Mouse (Mus musculus) limb, embryonic 13.5 days (tissue): Measurements from ENCODE around the gene Ubb. TPM values are rescaled to one million over a fixed set of nuclear protein-coding genes. Genes with fewer than 3 reads are reported as not detected.

Experiments used
- ATAC-seq: fragments of 200-750 bp; cut with Nextera tagmentation; 2 replicates; pipeline ENCODE4 v1.8.0; 2017; ENCODE audit warnings: low read depth, moderate number of reproducible peaks, moderate TSS enrichment; ENCODE audit not compliant: low FRiP score
- H3K27ac ChIP-seq: fragments of 300-500 bp; sonication (generic); 2 replicates; pipeline ENCODE4 v1.5.1; 2015; ENCODE audit warnings: inconsistent platforms, mild to moderate bottlenecking, moderate library complexity
- H3K27me3 ChIP-seq: fragments of 300-500 bp; sonication (generic); 2 replicates; pipeline ENCODE4 v1.6.1; 2015; ENCODE audit warnings: mild to moderate bottlenecking, inconsistent platforms
- H3K36me3 ChIP-seq: fragments of 300-500 bp; sonication (generic); 2 replicates; pipeline ENCODE4 v1.6.1; 2015; ENCODE audit warnings: inconsistent platforms, mild to moderate bottlenecking, moderate library complexity
- H3K4me1 ChIP-seq: fragments of 300-500 bp; sonication (generic); 2 replicates; pipeline ENCODE4 v1.6.1; 2015; ENCODE audit warnings: inconsistent platforms
- H3K4me2 ChIP-seq: fragments of 300-500 bp; sonication (generic); replicated peaks from 2 replicates; pipeline ENCODE4 v1.6.1; 2015; ENCODE audit warnings: inconsistent platforms, mild to moderate bottlenecking, moderate library complexity
- H3K4me3 ChIP-seq: fragments of 300-500 bp; sonication (generic); 2 replicates; pipeline ENCODE4 v1.5.1; 2015; ENCODE audit warnings: moderate library complexity, mild to moderate bottlenecking, inconsistent platforms
- H3K9ac ChIP-seq: fragments of 300-500 bp; sonication (generic); 2 replicates; pipeline ENCODE4 v1.6.1; 2015; ENCODE audit warnings: mild to moderate bottlenecking, inconsistent platforms
- H3K9me3 ChIP-seq: fragments of 300-500 bp; sonication (generic); 2 replicates; pipeline ENCODE4 v1.6.1; 2016; ENCODE audit warnings: inconsistent platforms
- WGBS: fragments of 180-500 bp; shearing (Covaris S2); methylation state at CpG from one replicate; pipeline ENCODE4 v1.1.7; 2015; 5-methylcytosine and 5-hydroxymethylcytosine counted together
- polyA plus RNA-seq: library from polyadenylated mRNA; unstranded; fragments of >200 nt; fragmentation: Nextera tagmentation; extraction: Ambion mirVana; gene quantifications from 2 replicates; pipeline ENCODE4 v1.2.1, GENCODE M21; 2015

The Ubb gene
- polyA plus RNA-seq, 1 experiment from 2014 or later: 3,843 TPM

DNA sequence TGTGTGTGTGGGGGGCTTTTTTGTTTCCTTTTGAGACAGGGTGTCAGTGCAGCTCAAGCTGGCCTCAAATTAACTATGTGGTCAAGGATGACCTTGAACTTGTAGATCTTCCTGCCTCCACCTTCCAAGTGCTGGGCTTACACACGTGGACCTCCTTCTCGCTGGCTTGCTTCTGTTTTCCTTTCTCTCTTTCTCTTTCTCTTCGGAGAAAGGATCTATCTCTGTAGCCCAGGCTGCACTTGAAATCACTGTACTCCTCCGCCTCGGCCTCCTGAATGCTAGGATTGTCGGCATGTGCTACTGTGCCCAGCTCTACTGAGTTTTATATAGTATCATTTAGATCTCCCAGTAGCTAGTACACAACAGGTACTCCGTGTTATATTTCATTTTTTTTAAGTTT, 13.4 kb upstream of the Ubb start:
- peak overlapping the region; percentile 91 for H3K4me2 ChIP-seq
- H3K9me3 ChIP-seq: no peaks in the 10 kb centered on the region
- no peaks in the 10 kb centered on the region for H3K36me3 ChIP-seq
- no peak for ATAC-seq
- 30% methylated on average over 7 of the region's 7 CpGs for WGBS
- H3K27me3 ChIP-seq: peaks cover 13% of the 10 kb centered on the region
- H3K9ac ChIP-seq: no peak overlapping the region
- H3K4me3 ChIP-seq: peak overlapping the region; percentile 75; the same call in 1 of the 2 replicates
- H3K4me1 ChIP-seq: peaks cover 16% of the 10 kb centered on the region; the same call in 1 of the 2 replicates
- no peak overlapping the region for H3K27ac ChIP-seq

DNA sequence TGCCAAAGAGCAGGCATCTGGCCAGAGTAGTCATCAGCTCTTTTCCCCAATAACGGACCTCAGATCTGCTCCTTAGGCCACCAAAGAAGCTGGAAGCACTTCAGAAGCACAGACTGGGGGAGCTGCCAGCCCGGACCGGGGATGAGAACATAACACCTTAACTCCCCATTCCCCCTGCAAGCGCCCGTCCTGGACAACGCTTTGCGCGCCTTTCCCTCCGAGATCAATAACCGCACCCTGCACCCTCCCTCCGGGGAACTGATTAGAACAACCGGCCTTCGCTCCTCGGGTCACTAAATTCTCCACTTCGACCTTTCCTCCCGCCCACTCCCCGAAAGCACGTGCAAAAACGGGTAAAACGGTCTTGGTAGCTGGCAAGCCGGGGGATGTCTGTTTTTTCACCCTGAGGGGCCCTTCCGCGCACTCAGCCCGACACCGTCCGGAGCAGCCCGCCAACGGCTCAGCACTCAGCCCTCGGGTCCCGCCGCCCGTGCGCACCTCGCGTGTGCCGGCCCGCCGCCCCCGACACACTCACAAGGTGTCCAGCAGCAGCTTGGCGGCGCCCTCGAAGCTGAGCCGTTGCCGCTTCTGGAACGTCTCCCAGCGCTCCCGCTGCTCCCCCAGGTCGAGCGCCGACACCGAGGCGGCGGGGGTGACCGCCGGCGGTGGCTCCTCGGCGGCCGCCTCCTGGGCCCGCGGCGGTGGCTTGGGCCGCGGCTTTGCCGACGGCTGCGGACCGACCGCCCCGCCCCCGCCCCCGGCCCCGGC, 12.5 kb upstream of the Ubb start:
- WGBS: 0% methylated on average over 57 of the region's 73 CpGs

DNA sequence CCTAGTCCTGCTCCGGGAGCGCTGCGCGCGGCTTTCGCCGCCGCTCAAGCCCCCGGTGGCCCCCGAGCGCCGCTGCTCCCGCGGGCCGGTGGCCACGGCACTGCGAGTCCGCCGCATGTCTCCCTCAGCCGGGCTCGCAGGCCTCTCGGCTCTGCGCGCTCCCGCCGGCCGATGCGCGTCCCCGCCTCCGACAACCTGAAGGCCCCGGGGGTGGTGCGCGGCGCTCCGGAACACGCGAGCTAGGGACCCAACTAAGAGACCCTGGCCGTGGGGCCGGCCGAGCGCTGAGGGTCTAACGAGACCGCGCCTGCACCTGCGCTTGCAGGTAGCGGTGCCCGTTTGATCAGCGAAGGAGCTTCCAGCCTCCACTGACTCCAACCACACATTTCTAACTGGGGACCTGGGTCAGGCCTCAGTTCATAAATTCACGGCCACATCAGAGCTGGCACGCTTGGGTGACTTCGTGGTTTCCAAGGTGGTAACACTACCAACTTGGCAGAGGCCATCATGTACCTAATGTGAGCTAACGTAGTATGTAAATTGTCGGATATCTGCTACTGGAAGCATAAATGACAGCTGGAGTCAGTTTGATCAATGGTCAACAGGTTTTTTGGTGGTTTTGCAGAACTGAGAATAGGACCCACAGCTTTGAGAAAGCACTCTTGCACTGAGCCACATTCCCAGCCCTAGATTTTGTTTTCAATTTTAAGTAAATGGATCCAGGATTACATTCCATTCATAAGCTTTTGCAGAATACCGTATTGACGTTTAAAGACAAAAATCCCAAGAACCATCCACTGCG, 11.7 kb upstream of the Ubb start, which contains the start of gene Cenpv:
TSS of gene Cenpv (minus strand) at position 173 of the 802 bp plus-strand sequence.
- Histone ChIP-seq H3K9ac (peak within 1 kb of the TSS; percentile 90), H3K4me1 (peaks cover 16% of the 10 kb centered on the region; the same call in 1 of the 2 replicates), H3K27ac (no peak within 1 kb of the TSS; the same call in 1 of the 2 replicates), H3K4me2 (peak within 1 kb of the TSS; percentile 91), H3K27me3 (peaks cover 13% of the 10 kb centered on the region), H3K4me3 (peak within 1 kb of the TSS; percentile 75), H3K36me3 (no peaks in the 10 kb centered on the region), H3K9me3 (no peaks in the 10 kb centered on the region)
- ATAC-seq: peak; percentile 16; the same call in 1 of the 2 replicates
- WGBS: 6% methylated on average over 51 of the region's 57 CpGs

More for the DNA sequence above, 12.5 kb upstream of the Ubb start:
- H3K27ac ChIP-seq: no peak overlapping the region; the same call in 1 of the 2 replicates
- peak overlapping the region; percentile 75 for H3K4me3 ChIP-seq
- H3K4me2 ChIP-seq: peak overlapping the region; percentile 91
- peaks cover 13% of the 10 kb centered on the region for H3K27me3 ChIP-seq
- no peaks in the 10 kb centered on the region for H3K36me3 ChIP-seq
- H3K9me3 ChIP-seq: no peaks in the 10 kb centered on the region
- peak; percentile 88 for ATAC-seq
- peak overlapping the region; percentile 90 for H3K9ac ChIP-seq
- H3K4me1 ChIP-seq: peaks cover 16% of the 10 kb centered on the region; the same call in 1 of the 2 replicates

DNA sequence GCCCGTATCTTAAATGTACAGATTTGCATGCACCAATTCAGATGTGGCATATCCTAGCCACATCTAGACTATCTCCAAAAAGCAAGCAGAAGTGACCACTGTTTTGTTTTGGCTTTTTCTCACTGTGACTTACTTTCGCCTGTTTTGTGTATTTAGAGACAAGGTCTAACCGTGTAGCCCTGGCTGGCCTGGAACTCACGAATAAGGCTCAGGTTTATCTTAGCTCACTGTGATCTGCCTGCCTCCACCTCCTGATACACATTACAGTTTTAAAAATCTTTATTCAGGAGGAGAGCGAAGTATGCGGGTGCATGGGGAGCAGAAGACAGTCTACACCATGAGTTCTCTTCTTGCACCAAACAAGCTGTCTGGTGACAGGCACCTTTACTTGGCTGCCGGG, 10.8 kb upstream of the Ubb start:
- Histone ChIP-seq H3K27me3 (peaks cover 13% of the 10 kb centered on the region), H3K4me2 (no peak overlapping the region), H3K36me3 (no peaks in the 10 kb centered on the region), H3K27ac (no peak overlapping the region), H3K4me3 (no peak overlapping the region), H3K9ac (no peak overlapping the region), H3K4me1 (peaks cover 16% of the 10 kb centered on the region; the same call in 1 of the 2 replicates), H3K9me3 (no peaks in the 10 kb centered on the region)
- ATAC-seq: no peak
- WGBS: 81% methylated on average over 7 of the region's 7 CpGs

DNA sequence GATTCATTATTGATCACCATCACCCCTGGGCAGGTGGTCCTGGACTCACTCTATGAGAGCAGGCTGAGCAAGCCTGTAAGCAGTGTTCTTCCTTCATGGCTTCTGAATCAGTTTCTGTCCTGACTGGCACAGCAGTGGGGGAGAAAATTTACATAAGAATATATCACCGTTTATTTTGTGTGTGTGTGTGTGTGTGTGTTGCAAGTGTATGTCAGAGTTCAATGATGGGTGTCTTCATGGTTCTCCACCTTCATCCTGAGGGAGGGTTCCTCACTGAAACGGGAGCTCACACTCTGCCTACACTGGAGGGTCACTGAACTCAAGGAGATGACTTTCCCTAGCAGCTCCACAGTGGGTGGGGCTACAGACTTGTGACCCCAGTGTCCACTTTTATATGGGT, 10.0 kb upstream of the Ubb start:
- no peak overlapping the region for H3K4me2 ChIP-seq
- 80% methylated on average over 2 of the region's 2 CpGs for WGBS
- H3K27ac ChIP-seq: no peak overlapping the region
- H3K4me3 ChIP-seq: no peak overlapping the region
- no peaks in the 10 kb centered on the region for H3K9me3 ChIP-seq
- no peak for ATAC-seq
- peaks cover 16% of the 10 kb centered on the region; the same call in 1 of the 2 replicates for H3K4me1 ChIP-seq
- H3K27me3 ChIP-seq: peaks cover 13% of the 10 kb centered on the region
- H3K36me3 ChIP-seq: no peaks in the 10 kb centered on the region
- H3K9ac ChIP-seq: no peak overlapping the region

DNA sequence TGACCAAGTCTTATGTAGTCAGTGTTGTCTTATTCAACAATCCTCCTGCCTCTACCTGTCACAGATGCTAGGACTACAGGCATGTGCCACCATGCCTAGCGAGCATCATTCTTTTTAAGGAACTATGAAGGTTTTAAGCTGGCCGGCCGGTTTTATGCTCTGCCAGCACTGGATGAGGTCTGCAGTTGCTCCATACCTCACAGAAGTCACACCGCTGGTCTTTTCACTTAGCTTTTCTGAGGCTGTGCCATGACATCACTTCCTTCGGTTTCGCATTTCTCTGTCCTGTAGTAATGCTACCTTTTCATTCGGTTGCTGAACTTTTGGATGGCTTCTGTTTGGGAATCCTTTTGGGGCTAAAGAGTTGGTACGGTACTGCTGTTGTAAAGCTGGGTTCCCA, 9.4 kb upstream of the Ubb start:
- H3K9ac ChIP-seq: no peak overlapping the region
- no peak overlapping the region for H3K4me3 ChIP-seq
- H3K4me1 ChIP-seq: peaks cover 16% of the 10 kb centered on the region; the same call in 1 of the 2 replicates
- H3K27ac ChIP-seq: no peak overlapping the region
- H3K9me3 ChIP-seq: no peaks in the 10 kb centered on the region
- H3K4me2 ChIP-seq: no peak overlapping the region
- ATAC-seq: no peak
- H3K36me3 ChIP-seq: no peaks in the 10 kb centered on the region
- WGBS: 63% methylated on average over 8 of the region's 8 CpGs
- peaks cover 13% of the 10 kb centered on the region for H3K27me3 ChIP-seq

DNA sequence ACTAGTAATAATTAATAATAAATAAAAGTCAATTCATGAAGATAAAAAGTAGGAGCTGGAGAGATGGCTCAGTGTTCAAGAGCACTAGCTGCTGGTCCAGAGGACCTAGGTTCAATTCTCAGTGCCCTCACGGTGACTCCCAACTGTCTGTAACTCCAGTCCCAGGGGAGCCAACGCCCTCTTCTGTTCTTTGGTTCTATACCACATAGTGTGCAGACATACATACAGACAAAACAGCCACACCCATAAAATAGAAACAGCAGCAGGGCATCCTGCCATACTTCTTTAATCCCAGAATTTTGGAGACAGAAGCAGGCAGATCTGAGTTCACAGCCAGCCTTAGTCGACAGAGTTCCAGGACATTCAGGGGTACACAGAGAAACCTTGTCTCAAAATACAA, 7.0 kb upstream of the Ubb start:
- no peak overlapping the region for H3K4me3 ChIP-seq
- no peak overlapping the region for H3K27ac ChIP-seq
- WGBS: 92% methylated on average over 3 of the region's 3 CpGs

DNA sequence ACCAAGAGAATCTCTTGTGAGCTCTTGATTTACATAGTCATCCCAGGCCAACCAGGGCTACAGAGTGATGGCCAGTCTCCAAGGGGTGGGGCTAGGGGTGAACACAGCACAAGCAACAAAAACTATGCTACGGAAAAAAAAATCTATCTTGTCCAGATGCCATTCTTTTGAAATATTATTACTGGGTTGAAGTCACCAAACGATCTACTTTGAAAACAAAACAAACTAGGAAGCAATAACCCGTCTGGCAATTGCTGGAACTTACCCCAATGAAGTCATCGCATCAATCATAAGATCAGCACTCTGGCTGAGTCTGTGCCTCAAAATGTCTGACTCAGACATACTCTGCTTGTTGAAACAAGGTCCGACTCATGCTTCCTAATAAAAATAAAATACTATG, 1.2 kb upstream of the Ubb start:
- H3K4me3 ChIP-seq: peak overlapping the region; percentile 67
- no peaks in the 10 kb centered on the region for H3K9me3 ChIP-seq
- no peaks in the 10 kb centered on the region for H3K27me3 ChIP-seq
- WGBS: 18% methylated on average over 5 of the region's 5 CpGs
- H3K27ac ChIP-seq: peak overlapping the region; percentile 98
- H3K4me2 ChIP-seq: peak overlapping the region; percentile 82
- peaks cover 18% of the 10 kb centered on the region for H3K36me3 ChIP-seq
- peaks cover 22% of the 10 kb centered on the region for H3K4me1 ChIP-seq
- ATAC-seq: no peak
- H3K9ac ChIP-seq: peak overlapping the region; percentile 93

More for the DNA sequence above, 7.0 kb upstream of the Ubb start:
- Histone ChIP-seq H3K36me3 (no peaks in the 10 kb centered on the region), H3K4me2 (no peak overlapping the region), H3K4me1 (0 out of 2 replicates have a peak, but pooled peaks cover 7% of the 10 kb centered on the region), H3K9ac (no peak overlapping the region), H3K9me3 (no peaks in the 10 kb centered on the region), H3K27me3 (peaks cover 13% of the 10 kb centered on the region)
- no peak for ATAC-seq

DNA sequence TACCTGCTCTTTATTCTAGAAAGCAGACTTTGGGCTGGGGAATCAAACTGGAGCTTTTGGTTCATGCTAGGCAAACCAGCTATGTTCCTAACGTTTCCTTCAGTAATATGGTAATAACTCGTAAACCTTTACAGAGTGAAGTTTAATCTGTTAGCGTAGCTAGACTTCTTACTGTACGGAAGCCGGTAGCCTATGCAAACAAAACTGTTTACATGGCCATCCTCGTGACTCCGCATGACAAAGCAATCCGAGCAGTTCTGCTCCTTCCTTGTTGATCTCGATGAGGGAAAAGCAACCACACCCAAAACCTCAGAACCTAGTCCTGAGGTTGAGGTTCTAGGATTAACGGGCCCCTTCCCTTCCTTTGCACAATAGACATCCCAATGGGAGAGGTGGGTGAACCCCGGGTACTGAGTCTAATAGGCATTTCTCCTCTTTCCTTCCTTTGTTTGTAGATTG, 715 bp upstream of the Ubb start:
- Histone ChIP-seq H3K36me3 (peaks cover 23% of the 10 kb centered on the region), H3K27ac (peak overlapping the region; percentile 98), H3K27me3 (no peaks in the 10 kb centered on the region), H3K4me3 (peak overlapping the region; percentile 67), H3K9ac (peak overlapping the region; percentile 93), H3K9me3 (no peaks in the 10 kb centered on the region), H3K4me1 (peaks cover 27% of the 10 kb centered on the region), H3K4me2 (peak overlapping the region; percentile 82)
- 3% methylated on average over 11 of the region's 11 CpGs for WGBS
- peak; percentile 12; the same call in 1 of the 2 replicates for ATAC-seq

DNA sequence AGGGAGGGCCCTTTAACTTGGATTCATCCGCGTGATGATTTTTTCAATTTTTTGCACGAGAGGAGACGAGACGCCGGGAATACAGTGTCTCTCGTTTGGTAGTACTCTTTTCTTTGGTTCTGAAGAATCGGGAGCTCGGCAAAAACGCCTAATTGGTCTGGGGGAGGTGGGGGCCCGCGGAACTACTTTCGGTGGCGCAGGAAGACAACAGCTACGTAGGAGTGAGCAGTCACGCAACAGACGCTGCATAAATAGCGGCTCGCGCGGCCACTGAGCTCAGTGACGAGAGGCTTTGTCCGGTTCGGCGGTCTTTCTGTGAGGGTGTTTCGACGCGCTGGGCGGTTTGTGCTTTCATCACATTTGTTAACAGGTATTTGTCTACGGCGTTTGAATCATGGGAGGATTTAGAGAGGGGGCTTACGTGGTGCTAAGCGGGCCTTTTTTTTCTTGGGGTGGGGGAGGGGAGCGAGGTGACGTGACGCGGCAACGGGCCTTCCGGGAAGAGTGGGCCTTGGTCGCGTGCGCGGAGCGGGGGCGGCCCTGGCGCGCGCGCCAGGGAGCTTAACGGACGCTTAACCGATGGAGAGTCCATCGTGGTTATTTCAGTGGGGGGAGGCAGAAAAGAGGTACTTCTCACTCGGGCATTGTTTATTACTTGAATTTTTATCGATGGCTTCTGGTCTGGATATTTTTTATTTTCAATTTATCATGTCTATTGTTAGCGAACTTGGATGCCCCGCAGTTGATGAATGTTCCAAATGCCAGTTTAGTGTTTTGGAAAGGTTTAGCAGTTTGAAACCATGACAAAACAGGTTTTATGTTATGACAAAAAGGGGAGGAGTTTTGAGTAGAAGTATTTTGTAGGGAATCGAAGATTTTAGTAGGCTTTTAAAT, 502 bp downstream of the Ubb start:
- Histone ChIP-seq H3K4me3 (peak overlapping the region; percentile 67), H3K9ac (peak overlapping the region; percentile 81), H3K4me1 (peaks cover 27% of the 10 kb centered on the region), H3K27me3 (no peaks in the 10 kb centered on the region), H3K4me2 (peak overlapping the region; percentile 82), H3K9me3 (no peaks in the 10 kb centered on the region), H3K36me3 (peaks cover 25% of the 10 kb centered on the region), H3K27ac (peak overlapping the region; percentile 82)
- under 1% methylated on average over 57 of the region's 58 CpGs for WGBS
- ATAC-seq: peak; percentile 90

DNA sequence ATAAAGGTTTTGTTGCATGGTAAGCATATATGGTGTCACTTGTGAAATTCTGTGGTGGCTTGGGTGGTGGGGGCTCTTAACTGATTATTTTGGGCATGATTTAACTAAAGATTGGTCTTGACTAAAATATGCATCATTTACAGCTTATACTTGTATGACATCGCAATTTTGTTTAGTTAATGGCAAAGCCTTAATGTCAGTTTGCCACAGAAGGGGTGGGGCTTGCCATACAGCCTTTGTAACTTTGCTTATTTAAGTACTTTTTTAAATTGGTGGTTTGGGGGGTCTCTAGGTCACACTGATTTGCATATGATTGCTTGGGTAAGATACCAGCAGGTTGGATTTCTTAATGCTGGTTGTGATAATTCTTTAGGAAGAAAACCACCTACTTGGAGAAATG, 2.2 kb downstream of the Ubb start:
- peaks cover 25% of the 10 kb centered on the region for H3K36me3 ChIP-seq
- no peak overlapping the region for H3K27ac ChIP-seq
- H3K4me3 ChIP-seq: peak overlapping the region; percentile 48
- 46% methylated on average over 1 of the region's 1 CpGs for WGBS
- H3K9me3 ChIP-seq: no peaks in the 10 kb centered on the region
- H3K4me2 ChIP-seq: peak overlapping the region; percentile 81
- H3K27me3 ChIP-seq: no peaks in the 10 kb centered on the region
- peak overlapping the region; percentile 55 for H3K9ac ChIP-seq
- H3K4me1 ChIP-seq: peaks cover 27% of the 10 kb centered on the region
- no peak for ATAC-seq
